Mouse (Mus musculus) kidney, adult 11 months (tissue): ENCODE measurements around the gene Erbb3.
"Not testable (repeated sequence)": the region's sequence is repeated elsewhere in the genome, so short reads cannot be mapped to it uniquely, and the experiment has no call there.

ENCODE experiments used
- DNase-seq: peaks from one replicate; pipeline ENCODE4 v3.0.0; 2022

Erbb3 gene

DNA sequence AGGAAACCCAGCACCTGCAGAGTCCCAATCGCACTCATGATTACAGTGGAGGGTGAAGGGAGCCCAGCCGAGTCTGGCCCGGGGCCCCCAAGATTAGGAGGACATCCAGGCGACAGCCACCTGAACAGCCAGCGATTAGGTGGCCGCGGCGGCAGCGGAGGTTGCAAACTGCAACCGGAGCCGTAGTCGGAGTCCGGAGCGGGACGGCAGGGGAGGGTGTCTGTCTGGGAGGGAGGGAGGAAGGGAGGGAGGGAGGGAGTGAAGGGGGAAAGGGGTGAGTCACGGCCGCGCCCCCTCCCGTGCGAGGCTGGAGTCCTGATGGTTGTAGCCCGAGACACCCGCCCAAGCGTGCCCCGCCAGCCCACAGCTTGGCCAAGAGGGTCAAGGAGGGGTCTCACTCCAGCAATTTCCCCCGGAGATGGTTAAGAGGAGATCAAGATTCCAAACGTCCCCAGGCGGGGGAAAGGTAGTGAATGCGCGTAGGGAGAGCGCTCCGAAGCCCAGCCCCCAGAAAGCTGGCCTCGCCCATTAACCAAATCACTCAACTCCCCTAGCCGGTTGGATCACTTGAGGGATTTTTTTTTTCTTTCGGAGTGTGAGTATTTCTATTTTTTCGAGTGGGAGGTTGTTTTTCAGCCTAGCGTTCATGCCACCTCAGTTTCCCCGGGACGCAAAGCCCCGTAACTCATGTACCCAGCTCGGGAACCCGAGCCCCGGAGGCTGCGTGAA lies at the start of gene Erbb3:
Gene Erbb3 (minus strand): TSS at position 189 of the 729 bp plus-strand sequence.
- peak; percentile 84 for DNase-seq

GRCm38 (mm10) chr10:128637011-128637410 lies 47.6 kb upstream of the Erbb3 start:
- no peak for DNase-seq

GRCm38 (mm10) chr10:128636561-128636960 lies 47.1 kb upstream of the Erbb3 start:
- no peak for DNase-seq

- no peak for DNase-seq
Measured at GRCm38 (mm10) chr10:128635697-128636096, 46.2 kb upstream of the Erbb3 start.

DNA sequence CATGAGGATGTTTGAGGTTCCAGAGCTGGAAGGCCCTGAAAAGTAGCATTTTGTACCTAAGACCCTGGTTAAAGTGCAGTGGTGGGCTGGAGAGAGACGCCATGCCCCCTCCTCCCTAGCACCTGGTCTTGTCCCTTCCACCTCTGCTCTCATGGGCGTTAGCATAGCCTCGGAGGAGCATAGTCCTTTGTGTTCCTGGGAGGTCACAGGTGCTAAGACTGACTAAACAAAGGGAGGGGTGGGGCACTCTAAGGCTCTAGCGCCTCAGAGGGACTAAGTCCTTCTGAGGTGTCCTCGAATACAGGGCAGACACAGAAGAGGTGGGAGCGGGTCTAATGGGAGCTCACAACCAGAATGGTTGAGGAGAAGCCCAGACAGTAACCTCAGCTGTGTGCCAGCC lies 42.1 kb upstream of the Erbb3 start:
- DNase-seq: no peak

DNA sequence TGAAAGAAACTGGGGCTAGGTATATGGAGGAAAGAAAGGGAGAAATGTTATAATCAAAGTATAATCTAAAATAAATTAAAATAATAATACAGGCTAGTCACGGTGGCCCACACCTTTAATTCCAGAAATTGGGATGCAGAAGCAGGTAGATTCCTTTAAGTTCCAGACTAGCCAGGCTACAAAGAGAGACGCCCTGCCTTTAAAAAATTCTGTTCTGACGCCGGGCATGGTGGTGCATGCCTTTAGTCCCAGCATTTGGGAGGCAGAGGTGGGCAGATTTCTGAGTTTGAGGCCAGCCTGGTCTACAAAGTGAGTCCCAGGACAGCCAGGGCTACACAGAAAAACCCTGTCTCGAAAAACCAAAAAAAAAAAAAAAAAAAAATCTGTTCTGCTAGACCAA lies 40.9 kb upstream of the Erbb3 start:
- not testable (repeated sequence) for DNase-seq

DNA sequence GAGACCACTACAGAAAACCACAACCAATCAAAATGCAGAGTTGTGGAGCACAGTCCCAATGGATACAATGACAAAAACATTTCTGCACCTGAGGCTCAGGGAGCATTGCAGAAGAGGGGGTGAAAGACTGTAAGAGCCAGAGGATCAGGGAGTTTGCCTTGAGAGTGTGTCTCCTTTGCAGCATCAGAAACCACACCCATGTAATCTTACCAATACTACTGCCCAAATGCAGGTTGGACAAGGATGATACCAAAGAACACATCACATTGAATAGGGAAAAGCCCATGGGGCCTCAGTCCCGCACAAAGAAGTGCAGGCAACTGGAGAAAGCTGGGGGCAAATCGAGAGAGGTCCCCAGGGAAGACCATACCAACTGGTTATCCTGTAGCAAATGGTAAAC lies 40.3 kb upstream of the Erbb3 start:
- no peak for DNase-seq

DNA sequence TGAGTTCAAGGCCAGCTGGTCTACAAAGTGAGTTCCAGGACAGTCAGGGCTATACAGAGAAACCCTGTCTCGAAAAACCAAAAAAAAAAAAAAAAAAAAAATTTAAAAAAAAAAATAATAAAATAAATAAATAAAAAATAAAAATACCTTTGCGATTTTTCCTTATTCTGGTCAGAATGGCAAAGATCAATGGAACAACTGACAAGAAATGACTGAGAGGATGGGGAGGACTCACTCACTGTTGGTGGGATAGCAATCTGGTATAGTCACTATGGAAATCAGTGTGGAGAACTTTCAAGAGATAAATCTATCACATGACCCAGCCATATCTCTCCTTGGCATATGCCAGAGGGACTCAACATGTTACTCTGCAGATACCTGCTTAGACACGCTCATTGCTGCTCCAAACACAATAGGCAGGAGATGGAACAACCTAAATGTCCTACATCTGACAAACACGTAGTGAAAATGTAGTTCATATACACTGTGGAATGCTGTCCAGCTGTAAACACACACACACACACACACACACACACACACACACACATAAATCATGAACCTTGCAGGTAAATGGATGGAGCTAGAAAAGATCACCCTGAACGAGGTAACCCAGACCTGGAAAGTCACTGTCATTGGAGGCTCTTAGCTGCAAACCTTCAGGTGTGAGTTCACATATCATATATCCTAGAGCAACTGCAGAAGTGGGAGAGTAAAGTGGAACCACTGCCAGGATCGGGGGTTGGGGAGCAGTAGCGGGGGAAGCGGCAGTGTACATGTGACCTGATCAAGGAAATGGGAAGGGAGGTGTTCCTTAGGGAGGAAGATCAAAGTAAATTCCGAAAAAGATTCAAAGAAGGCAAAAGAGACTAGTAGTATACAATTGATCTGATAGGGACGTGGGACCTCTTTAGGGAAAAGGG lies 38.2 kb upstream of the Erbb3 start:
- DNase-seq: no peak

GRCm38 (mm10) chr10:128626311-128627310 lies 37.2 kb upstream of the Erbb3 start, which contains the start of gene Rps26:
Gene Rps26 (minus strand): TSS chr10:128626747.
- DNase-seq: peak; percentile 95

GRCm38 (mm10) chr10:128625287-128625894 lies 35.9 kb upstream of the Erbb3 start:
- no peak for DNase-seq

GRCm38 (mm10) chr10:128623106-128623613 lies 33.7 kb upstream of the Erbb3 start:
- not testable (repeated sequence) for DNase-seq

GRCm38 (mm10) chr10:128622702-128623101 lies 33.2 kb upstream of the Erbb3 start:
- DNase-seq: no peak

DNA sequence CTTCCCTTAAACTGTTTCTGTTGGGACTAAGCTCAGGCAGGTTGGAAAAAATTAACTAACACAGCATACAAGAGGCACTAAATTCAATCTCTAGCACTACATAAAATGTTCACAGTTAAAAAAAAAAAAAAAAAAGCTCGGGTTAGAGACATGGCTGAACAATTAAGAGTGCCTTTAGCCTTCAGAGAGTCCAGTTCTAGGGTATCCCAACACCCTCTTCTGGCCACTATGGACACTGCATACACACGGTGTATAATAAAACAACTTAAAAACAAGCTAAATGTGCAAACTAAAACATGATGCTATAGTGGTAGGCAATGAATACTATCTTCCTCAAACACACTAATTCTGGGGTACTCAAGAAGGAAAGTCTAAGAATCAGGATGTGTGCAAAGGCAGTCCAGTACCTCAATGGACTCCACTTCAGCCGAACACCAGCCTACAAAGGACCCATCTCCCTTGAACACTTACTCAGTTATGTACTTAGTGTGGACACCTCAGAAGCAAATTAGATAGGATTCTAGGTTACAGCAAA lies 32.6 kb upstream of the Erbb3 start:
- no peak for DNase-seq

DNA sequence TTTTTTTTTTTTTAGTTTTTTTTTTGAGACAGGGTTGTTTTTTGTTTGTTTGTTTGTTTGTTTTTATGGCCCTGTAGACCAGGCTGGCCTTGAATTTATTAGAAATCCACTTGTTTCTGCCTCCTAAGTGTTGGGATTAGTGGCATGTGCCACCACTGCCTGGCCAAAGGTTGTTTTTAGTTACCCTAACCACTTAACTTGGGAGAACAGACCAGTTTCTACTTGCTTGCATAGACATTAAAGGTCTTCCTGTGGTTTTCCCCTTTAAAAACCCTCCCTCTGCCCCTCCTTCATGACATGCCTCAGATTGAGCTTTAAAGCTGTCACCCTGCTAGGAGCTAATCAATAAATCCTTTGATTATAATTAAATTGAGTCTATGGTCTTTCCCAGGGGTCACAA lies 30.8 kb upstream of the Erbb3 start:
- no peak for DNase-seq

DNA sequence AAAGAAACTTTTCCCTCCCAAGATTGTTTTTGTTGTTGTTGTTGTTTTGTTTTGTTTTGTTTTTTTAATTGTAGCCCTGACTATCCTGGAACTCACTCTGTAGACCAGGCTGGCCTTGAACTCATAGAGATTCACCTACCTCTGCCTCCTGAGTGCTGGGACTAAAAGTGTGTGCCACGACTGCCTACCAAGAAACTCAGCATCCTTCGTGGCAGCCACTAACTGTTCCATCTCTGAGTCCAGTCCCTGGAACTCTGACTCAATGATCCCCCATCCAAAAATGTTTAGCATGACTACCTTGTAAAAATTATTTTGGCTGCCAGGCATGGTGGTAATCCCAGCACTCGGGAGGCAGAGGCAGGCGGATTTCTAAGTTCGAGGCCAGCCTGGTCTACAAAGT lies 29.7 kb upstream of the Erbb3 start:
- DNase-seq: not testable (repeated sequence)

DNA sequence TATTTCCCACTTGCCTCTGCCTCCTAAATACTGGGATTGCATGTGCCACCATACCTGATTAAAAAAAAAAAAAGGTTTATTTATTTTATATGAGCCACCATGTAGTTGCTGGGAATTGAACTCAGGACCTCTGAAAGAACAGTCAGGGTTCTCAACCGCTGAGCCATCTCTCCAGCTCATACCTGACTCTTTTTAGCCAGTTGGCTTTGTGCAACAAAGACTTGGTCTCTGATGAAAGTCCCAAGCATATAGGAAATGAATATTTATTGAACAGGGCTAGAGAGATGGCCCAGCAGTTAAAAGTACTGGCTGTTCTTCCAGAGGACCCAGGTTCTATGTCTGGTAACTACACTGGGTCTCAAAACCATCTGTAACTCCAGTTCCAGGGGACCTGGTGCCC lies 29.1 kb upstream of the Erbb3 start:
- no peak for DNase-seq

- DNase-seq: not testable (repeated sequence)
Measured at GRCm38 (mm10) chr10:128615798-128616448, 26.5 kb upstream of the Erbb3 start.

DNA sequence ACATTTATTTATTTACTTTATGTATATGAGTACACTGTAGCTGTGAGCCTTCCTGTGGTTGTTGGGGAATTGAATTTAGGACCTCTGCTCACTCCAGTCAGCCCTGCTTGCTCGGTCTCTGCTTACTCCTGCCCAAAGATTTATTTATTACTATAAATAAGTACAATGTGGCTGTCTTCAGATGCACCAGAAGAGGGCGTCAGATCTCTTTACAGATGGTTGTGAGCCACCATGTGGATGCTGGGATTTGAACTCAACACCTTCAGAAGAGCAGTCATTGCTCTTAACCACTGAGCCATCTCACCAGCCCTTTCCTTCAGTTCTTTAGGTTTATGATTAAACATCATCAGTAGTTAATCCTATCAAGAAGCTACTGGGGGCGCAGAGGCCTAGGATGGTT lies 25.5 kb upstream of the Erbb3 start:
- DNase-seq: no peak

DNA sequence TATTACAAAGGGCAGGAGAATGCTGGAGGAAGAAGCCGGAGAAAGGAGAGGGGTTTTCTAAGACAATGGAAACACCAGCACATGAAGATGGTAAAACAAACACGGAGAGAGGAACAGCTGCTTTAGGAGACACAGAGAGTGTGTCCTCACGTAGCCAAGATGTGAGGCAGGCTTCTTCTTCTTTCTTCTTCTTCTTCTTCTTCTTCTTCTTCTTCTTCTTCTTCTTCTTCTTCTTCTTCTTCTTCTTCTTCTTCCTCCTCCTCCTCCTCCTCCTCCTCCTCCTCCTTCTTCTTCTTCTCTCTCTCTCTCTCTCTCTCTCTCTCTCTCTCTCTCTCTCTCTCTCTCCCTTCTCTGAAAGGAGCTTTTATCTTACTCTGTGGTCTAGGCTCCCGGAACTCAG lies 24.4 kb upstream of the Erbb3 start:
- DNase-seq: not testable (repeated sequence)

GRCm38 (mm10) chr10:128613154-128613440 lies 23.6 kb upstream of the Erbb3 start:
- DNase-seq: no peak

- peak; percentile 44 for DNase-seq
Measured at GRCm38 (mm10) chr10:128612433-128613153, 23.1 kb upstream of the Erbb3 start.
